Mouse (Mus musculus) small intestine, adult 2 months (tissue): ENCODE results near the gene Cetn4.

ENCODE experiments used
- CTCF ChIP-seq: fragments of 200-500 bp; IDR thresholded peaks from 2 replicates; pipeline ENCODE4 v1.5.1; 2012; ENCODE audit warnings: low read depth, mild to moderate bottlenecking, control low read depth, inconsistent platforms, low read length, moderate library complexity, mixed read lengths; ENCODE audit not compliant: insufficient replicate concordance, insufficient read length; ENCODE audit errors: extremely low read depth
- POLR2A ChIP-seq: fragments of 200-500 bp; IDR thresholded peaks from 2 replicates; pipeline ENCODE4 v1.6.1; 2012; ENCODE audit warnings: low read depth, mild to moderate bottlenecking, control low read depth, inconsistent platforms, low read length, moderate library complexity

DNA sequence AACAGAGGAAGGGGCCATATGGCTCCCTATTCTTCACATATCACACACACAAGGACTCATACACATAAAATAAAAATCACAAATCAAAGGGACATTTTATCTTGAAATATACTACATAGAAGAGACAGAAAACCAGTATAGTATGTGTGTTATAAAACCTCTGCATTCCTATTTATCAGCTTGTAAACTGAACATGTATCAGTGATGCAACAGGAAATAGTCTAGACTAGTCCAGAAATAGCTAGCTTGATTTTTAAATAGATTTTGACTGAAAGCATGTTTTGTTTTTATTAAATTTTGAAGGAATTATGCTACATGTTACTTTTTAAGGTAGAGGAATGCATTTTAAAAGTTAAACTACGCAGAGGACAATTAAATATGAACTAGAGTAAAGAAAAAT, 17.5 kb upstream of the Cetn4 start:
- TF ChIP-seq CTCF (no peak), POLR2A (no peak)
